Mouse (Mus musculus) left cerebral cortex, postnatal 14 days (tissue): ENCODE measurements around the gene Gpr137b. TPM values are rescaled to one million over a fixed set of nuclear protein-coding genes. Genes with fewer than 3 reads are reported as not detected.
"Not testable (repeated sequence)": the region's sequence is repeated elsewhere in the genome, so short reads cannot be mapped to it uniquely, and the experiment has no call there.

Experiments used
- DNase-seq, 2 experiments: peaks; one replicate each; pipeline ENCODE4 v3.0.0; 2021 to 2022; ENCODE audit warnings: low spot score in 2 of 2, mixed read lengths in 1 of 2
- intact Hi-C: fragments of 180-260 bp; cut with DNase I; formaldehyde crosslinking; loops from one replicate; pipeline ENCODE4 v1.15.1; 2025
- total RNA-seq, 2 experiments: library from RNA; stranded (reverse); gene quantifications; 2 replicates each; pipeline ENCODE4 v1.2.3; 2021

Gene Gpr137b
- total RNA-seq, 2 experiments from 2014 or later: 17.0 to 19.2 TPM

DNA sequence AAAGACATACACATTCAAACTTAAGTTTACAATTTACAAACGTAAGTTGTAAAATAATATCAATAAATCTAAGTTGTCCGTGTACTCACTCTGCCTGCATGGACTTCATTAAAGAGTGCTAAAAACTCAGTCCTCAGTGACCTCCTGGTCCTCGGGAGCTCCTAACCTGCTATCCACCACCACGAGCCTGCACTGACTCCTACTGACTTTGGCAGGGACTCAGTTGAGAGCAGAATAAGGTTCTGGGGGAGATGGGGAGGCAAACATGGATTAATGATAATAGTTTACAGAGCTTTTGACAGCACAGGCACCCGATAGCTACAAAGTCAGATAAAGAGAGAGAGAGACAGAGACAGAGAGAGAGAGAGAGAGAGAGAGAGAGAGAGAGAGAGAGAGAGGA, 16.6 kb downstream of the Gpr137b start:
- intact Hi-C loops: loop anchor here (10.0 kb wide), 1 partner anchor 742 kb away; no protein-coding TSS in a partner anchor
- no peak for DNase-seq

DNA sequence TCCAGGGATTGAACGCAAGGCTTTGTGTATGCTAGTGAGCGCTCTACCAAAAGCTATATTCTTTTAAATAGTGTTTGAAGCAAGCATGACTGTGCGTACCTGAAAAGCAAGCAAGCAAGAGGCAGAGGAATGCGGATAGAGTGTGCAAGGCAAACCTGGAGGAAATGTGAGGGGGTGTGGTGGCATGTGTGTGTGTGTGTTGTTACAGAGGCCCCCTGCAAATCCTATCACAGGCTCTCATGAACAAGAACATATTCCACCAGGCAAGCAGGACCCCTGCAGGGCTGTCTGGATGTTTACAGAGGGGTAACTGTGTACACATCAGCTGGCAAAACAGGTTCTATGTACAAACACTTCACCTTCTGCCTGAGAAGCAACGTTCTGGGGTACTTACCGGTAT, 19.8 kb downstream of the Gpr137b start:
- intact Hi-C loops: loop anchor here (10.0 kb wide), 1 partner anchor 739 kb away; no protein-coding TSS in a partner anchor
- DNase-seq: not testable (repeated sequence)

DNA sequence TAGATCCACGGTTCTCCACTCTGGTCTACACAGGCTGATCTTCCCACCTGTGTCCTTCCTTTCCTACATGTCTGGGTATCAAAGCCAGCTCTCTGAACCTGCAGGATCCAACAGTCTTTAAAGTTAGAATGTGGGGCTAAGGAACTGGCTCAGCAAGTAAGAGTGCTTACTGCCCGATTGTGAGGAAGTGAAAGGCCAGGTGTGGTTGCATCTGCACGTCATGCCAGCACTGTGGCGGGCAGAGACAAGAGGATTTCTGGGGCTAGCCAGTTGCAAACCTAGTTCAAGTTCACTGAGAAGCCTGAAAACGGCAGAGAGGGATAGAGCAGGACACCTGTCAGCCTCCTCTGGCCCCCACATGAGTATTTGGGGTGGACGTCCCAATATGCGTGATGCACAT, 22.4 kb downstream of the Gpr137b start:
- DNase-seq: not testable (repeated sequence)
- intact Hi-C loops: loop anchor here (10.0 kb wide), 1 partner anchor 737 kb away; no protein-coding TSS in a partner anchor

DNA sequence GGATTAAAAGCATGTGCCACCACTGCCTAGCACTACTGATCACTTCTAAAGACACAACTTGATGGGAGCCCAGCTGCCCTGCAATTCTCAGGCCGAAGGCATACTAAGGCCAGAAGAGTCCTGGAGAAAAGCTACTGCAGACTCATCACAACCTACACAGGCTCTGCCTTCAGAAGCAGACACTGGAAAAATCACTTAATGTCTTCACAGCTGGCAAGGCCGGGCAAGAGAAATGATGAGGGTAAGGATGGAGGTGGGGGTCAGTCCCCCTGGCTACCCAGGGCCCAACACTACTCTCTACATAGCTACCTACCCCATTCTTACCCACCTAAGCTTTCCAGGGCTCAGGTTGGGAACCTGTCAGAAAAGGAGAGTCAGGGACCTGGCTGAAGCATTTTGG, 27.4 kb downstream of the Gpr137b start:
- intact Hi-C loops: loop anchor here (10.0 kb wide), 1 partner anchor 752 kb away; no protein-coding TSS in a partner anchor
- not testable (repeated sequence) for DNase-seq

DNA sequence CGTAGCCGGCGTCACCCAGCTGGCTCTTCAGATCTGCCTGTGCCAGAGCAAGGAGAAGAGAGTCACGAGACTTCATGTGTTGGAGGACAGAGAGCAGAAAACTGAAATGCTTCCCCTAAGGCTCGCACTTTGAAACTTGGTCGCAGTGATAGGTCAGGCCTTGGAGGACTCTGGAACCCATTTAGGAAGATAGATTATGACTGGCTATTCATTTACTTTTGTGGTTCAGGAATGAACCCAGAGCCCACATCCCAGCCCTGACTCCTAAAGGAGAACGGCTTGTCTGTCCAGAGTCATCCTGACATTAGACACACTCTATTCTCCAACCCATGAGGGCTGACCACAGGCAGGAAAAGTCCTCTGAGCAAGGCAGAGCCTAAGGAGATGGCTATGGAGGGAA, 30.3 kb downstream of the Gpr137b start:
- not testable (repeated sequence) for DNase-seq
- intact Hi-C loops: loop anchor here (10.0 kb wide), 1 partner anchor 749 kb away; no protein-coding TSS in a partner anchor

DNA sequence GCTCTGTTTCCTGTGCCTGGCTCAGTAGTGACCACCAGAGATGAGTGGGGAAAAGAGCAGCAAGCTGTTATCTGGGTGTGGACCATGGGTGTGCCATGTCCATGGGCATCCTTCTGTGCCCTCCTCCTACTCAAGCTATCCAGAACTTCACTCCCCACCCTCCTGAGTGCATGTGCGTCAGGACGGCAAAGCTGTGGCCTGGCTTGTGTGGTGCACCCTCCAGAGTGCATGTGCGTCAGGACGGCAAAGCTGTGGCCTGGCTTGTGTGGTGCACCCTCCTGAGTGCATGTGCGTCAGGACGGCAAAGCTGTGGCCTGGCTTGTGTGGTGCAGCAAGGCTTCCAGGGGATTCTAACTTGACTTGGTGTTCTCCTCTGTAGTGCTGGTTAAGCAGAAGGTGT, 31.6 kb downstream of the Gpr137b start:
- DNase-seq: not testable (repeated sequence)
- intact Hi-C loops: loop anchor here (10.0 kb wide), 1 partner anchor 747 kb away; no protein-coding TSS in a partner anchor

DNA sequence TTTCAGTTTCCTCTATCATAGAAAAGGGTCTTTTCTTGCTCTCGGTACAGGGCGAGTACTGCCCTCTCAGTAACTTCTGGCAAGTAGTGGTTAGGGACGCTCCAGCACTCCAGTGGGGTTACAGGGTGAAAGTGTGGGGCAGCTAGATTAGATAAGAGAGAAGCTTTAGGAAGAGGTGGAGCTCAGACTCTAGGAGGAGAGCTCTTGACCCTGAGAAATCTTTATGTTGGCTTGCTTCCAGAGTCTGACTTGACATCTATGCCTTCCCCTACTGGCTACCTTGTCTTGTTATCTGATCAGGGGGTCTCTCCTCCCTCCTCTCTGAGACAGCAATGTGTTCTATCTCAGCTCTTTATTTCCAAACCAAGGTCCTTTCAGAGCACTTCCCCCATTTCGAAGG, 33.8 kb downstream of the Gpr137b start:
- intact Hi-C loops: loop anchor here (10.0 kb wide), 1 partner anchor 745 kb away; no protein-coding TSS in a partner anchor
- DNase-seq: not testable (repeated sequence)

DNA sequence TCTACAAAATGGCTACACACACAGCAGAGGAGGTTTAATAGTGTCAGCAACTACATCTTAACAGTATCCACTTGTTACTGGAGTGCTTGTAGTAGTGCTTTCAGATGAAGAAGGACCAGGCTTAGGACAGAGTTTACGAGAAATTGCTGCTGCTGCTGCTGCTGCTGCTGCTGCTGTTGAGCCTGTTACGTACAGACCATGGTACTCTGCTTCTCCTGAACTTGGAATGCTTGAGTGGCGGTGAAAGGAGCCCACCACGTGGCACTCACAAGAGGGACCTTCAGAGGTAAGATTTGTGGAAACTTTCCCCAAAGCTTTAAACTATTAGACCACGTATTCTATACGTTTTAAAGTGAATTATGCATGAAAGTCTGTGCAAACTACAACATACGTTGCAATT, 35.2 kb downstream of the Gpr137b start:
- intact Hi-C loops, DNase-seq: not testable (repeated sequence)

DNA sequence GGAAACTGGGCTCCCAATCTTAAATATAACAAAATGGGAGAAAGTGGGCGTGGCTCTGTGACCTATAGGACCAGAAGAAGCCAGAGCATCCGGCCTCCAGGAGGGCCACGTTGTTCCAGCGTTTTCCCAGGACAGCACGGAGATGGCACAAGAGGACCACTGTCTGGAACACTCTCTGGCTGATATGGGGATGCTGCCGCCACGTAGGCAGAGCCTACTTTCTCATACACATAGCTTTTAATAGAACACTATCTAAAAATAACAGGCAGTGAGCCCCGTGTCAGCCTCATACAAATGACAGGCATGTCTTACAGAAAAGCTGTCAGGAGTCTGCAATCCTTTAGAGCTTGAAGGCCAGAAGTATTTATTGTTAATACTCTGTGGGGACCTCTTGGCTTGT, 35.7 kb downstream of the Gpr137b start:
- intact Hi-C loops: not testable (repeated sequence)
- DNase-seq: peak in 1 of 2 experiments; percentile 30

DNA sequence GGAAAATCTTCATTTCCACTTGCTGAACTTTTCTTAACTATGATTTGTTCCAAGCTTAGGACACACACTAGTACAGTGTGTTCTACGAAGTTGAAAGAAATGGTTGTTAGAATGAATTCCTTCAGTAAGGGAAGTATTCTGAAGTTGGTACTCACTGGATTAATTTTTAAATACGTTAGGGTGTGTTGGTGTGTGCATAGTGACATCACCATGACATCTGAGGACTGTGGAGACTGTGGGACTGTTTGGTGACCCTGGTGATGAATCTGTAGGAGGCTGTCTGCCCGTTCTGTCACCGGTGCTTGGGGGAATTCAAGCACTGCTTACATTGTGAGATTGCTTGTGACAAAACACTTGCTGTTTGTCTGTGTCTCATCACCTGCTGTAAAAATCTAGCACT, 41.7 kb downstream of the Gpr137b start:
- DNase-seq, intact Hi-C loops: not testable (repeated sequence)

DNA sequence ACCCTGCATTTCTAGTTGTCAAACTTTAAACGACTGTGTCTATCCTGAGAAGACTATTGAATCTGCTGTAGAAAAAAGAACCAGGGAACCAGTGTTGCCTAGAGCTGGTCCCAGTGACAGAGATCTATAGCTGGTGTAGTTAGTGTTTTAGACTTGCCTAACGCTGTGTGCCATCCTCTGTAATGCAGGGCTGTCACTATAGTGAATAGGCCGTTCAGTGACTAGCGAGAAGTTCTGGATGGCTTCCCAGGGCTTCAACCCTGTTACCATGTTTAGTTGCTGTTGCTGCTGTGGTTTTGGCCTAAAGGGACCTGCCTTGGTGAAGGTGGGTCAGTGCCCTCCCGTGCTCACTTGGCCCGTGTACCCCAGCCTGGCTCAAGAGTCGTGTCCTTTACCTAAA, 43.1 kb downstream of the Gpr137b start:
- intact Hi-C loops, DNase-seq: not testable (repeated sequence)

DNA sequence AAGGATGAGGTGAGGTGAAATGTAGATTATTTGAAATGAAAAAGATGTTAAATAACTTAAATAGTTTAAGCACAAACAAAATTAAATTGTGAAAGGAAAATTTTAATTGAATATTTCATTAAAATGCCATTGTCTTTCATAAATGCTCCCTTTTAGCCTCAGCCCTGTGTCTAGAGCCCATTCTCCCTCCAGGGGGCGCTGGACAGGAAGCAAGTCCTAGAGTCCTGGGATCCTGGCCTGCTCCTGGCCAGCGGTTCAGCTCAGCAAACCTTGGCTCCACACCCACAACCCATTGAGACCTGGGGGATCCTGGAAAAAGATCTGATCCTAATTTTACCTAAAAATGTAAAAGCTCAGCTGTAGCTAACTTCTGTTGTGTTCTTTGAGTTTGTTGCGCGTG, 44.5 kb downstream of the Gpr137b start:
- DNase-seq: peak in 1 of 2 experiments; percentile 60
- intact Hi-C loops: no loop called here

DNA sequence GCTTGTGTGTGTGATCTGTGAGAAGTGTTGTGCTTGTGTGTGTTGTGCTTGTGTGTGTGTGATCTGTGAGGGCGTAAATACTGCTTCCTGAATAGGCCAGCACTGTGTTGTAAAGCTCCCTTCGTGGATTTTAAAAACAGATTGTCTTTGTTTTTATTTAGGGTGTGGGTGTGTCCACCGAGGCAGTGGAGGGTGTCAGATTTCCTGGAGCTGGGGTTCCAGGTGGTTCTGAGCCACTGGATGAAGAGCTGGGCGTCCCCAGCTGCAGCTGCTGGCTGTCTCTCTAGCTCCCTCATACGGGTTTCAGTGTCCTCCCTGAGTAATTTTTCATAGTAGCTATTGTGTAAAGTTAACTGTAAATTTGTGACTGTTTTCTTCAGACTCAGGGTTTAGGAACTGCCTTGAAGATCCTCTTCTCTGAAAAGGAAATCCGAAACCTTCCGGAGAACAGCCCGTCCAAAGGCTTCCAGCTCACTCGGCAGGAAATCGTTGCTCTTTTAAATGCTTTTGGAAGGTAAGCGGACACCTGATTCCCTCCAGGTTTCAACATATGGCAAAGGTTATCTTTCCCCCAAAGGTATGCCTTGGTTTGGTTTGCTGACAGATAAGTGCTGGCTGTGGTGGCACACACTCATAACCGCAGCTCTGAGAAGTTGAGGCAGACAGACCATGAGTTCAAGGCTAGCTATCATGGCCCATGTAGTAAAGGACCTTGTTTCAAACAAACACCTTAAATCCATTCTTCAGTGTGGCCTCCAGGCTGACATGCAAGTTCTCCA, 46.0 kb downstream of the Gpr137b start:
- intact Hi-C loops, DNase-seq: not testable (repeated sequence)

DNA sequence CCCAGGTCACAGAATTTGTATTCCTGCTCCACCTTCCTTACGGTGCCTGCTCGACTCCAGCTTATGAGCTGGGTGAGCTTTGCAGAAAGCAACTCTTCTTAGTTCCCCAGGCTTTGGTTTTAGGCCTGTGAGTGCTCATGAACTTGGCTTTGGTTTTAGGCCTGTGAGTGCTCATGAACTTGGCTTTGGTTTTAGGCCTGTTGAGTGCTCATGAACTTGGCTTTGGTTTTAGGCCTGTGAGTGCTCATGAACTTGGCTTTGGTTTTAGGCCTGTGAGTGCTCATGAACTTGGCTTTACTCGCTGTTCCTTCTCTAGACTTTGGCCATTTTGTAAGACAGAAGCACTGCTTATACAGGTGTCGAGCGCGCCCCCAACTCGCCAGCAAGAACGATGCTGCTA, 56.5 kb downstream of the Gpr137b start:
- DNase-seq: not testable (repeated sequence)

DNA sequence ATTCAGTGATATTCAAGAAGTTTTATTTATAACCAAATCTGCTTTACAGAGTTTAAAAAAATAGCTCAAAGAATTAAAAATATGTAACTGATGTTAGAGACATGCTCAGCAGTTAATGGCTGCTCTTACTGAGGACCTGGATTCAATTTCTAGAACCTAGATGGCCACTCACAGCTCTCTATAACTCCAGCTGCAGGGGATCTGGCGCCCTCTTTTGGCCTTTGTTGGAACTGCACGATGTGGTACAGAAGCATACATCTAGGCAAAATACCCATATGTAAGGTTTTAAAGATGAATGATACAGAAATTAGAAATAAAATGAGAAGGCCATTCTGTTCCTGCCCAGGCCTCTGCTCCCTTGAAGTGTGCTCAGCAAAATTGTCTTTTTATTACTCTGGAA, 64.9 kb downstream of the Gpr137b start:
- intact Hi-C loops: no loop called here
- peak; percentile 37 to 53 for DNase-seq

More for the DNA sequence above, 56.5 kb downstream of the Gpr137b start:
- intact Hi-C loops: not testable (repeated sequence)

Other genes starting within 250 kb of the Gpr137b start
- not detected for gene Prl2c5, start 211.3 kb downstream of the Gpr137b start, total RNA-seq
- gene Nid1, start 43.5 kb upstream of the Gpr137b start, total RNA-seq: 10 to 100 TPM; 22.4 to 22.9 TPM
- gene Lyst, start 196.4 kb upstream of the Gpr137b start, total RNA-seq: 10 to 100 TPM; 34.8 to 44.6 TPM